Mouse (Mus musculus) gastrocnemius, postnatal 36 days (tissue): Measurements from ENCODE around the gene B3galnt1. TPM values are rescaled to one million over a fixed set of nuclear protein-coding genes. Genes with fewer than 3 reads are reported as not detected.

Experiments used
- DNase-seq, 2 experiments: peaks; one replicate each; pipeline ENCODE4 v3.0.0; 2022
- intact Hi-C: fragments of 180-260 bp; cut with DNase I; formaldehyde crosslinking; loops from one replicate; pipeline ENCODE4 v1.15.1; 2025
- total RNA-seq, 2 experiments: library from RNA; stranded (reverse); gene quantifications; 2 replicates each; pipeline ENCODE4 v1.2.3; 2021

B3galnt1 gene
- total RNA-seq, 2 experiments from 2014 or later = 1.6 to 2.3 TPM

DNA sequence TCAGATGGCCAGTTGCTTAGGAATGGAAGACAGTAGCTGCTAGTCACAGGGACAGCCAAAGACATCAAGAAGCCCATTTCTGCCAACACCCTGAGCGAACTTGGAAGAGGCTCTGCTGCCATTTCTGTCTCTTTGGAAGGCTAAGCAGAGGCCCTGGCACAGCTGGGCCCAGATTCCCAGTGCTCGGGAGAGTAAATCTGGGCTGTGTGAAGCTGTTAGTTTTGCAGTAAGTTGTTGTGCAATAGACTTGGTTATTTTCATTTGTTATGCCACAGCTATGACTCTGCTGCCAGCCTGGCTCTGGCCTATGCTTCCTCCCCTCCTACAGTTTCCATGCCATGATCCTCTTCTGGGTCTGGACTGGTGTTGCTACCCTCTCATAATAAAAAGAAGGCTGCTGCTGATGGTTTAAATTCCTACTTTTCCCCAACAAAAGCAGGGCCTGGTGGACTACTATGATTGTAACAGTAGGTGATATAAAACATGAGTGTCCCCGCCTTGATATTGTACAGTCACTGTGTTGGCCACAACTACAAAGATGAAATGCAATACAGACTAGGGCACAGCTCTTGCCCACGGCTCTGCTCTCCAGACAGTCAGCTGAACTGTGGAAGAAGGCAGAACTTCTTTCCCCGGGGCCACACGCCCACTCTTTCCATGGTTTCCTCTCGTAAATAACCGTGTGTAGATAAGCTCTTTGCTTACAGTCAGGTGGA is 74.2 kb downstream of the B3galnt1 start:
- intact Hi-C loops = no loop called here
- DNase-seq = peak in 1 of 2 experiments; percentile 45

Other genes starting within 250 kb of the B3galnt1 start
- 10 to 100 TPM; 23.7 to 31.6 TPM for gene Nmd3, start 123.0 kb upstream of the B3galnt1 start, total RNA-seq